Mouse (Mus musculus) embryonic facial prominence, embryonic 14.5 days (tissue): ENCODE measurements around the gene Gm20388. TPM values are rescaled to one million over a fixed set of nuclear protein-coding genes. Genes with fewer than 3 reads are reported as not detected.

Experiments
- ATAC-seq: fragments of 200-750 bp; cut with Nextera tagmentation; 2 replicates; pipeline ENCODE4 v1.8.0; 2017; ENCODE audit warnings: low read depth, moderate number of reproducible peaks, moderate TSS enrichment
- DNase-seq: peaks from one replicate; pipeline ENCODE4 v3.0.0-alpha.2; 2015; ENCODE audit warnings: low spot score
- H3K27ac ChIP-seq: fragments of 300-500 bp; sonication (generic); replicated peaks from 2 replicates; pipeline ENCODE4 v1.5.1; 2014; ENCODE audit warnings: low read depth, mild to moderate bottlenecking, low read length, moderate library complexity
- H3K27me3 ChIP-seq: fragments of 300-500 bp; sonication (generic); replicated peaks from 2 replicates; pipeline ENCODE4 v1.6.1; 2014; ENCODE audit warnings: low read length; ENCODE audit not compliant: control insufficient read depth, insufficient read depth
- H3K36me3 ChIP-seq: fragments of 300-500 bp; sonication (generic); 2 replicates; pipeline ENCODE4 v1.6.1; 2014; ENCODE audit warnings: low read length, mixed read lengths; ENCODE audit not compliant: control insufficient read depth, insufficient read depth
- H3K4me1 ChIP-seq: fragments of 300-500 bp; sonication (generic); 2 replicates; pipeline ENCODE4 v1.6.1; 2014; ENCODE audit warnings: antibody characterized with exemption, low read length; ENCODE audit not compliant: control insufficient read depth, insufficient read depth
- H3K4me2 ChIP-seq: fragments of 300-500 bp; sonication (generic); 2 replicates; pipeline ENCODE4 v1.6.1; 2014; ENCODE audit warnings: low read depth, mild to moderate bottlenecking, low read length, moderate library complexity, mixed read lengths
- H3K4me3 ChIP-seq: fragments of 300-500 bp; sonication (generic); 2 replicates; pipeline ENCODE4 v1.5.1; 2014; ENCODE audit warnings: low read depth, mild to moderate bottlenecking, low read length
- H3K9ac ChIP-seq: fragments of 300-500 bp; sonication (generic); 2 replicates; pipeline ENCODE4 v1.6.1; 2014; ENCODE audit warnings: low read depth, mild to moderate bottlenecking, low read length, moderate library complexity, mixed read lengths
- H3K9me3 ChIP-seq: fragments of 300-500 bp; sonication (generic); 2 replicates; pipeline ENCODE4 v1.6.1; 2016; ENCODE audit warnings: low read length; ENCODE audit not compliant: control insufficient read depth
- WGBS: fragments of 180-500 bp; shearing (Covaris S2); extraction: QIAGEN DNeasy Blood & Tissue Kit; methylation state at CpG from one replicate; pipeline ENCODE4 v1.1.7; 2014; 5-methylcytosine and 5-hydroxymethylcytosine counted together
- polyA plus RNA-seq: library from polyadenylated mRNA; unstranded; fragments of >200 nt; fragmentation: Nextera tagmentation; extraction: Ambion mirVana; gene quantifications from 2 replicates; pipeline ENCODE4 v1.2.1, GENCODE M21; 2014

Gene Gm20388
- polyA plus RNA-seq, 1 experiment from 2014 or later, result not detected

DNA sequence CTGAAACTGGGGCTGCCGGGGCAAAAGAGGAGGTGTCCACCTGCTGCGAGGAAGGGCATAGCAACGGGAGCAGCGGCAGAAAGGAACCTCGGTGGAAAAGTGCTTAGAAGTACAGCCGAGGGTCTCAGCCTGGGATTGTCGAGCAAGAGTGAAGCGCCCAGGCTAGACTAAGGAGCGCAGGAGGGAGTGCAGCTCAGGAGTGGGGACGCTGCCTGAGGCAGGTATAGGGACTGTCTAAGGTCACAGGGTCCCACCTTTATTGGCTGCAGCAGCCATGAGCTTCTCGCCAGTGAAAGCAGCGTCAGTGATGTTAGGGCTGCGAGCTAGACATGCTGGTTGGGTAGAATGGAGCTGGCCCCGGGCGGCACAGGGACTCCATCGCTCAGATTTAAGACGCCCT, 3207.1 kb downstream of the Gm20388 start:
- peak overlapping the region; percentile 58; the same call in 1 of the 2 replicates for H3K9ac ChIP-seq
- H3K4me2 ChIP-seq, result peak overlapping the region; percentile 91
- H3K4me1 ChIP-seq, result peaks cover 11% of the 10 kb centered on the region; the same call in 1 of the 2 replicates
- DNase-seq (no peak), ATAC-seq (no peak)
- H3K9me3 ChIP-seq, result no peaks in the 10 kb centered on the region
- peak overlapping the region; percentile 48 for H3K4me3 ChIP-seq
- WGBS, result 4% methylated on average over 13 of the region's 17 CpGs
- H3K36me3 ChIP-seq, result no peaks in the 10 kb centered on the region
- H3K27me3 ChIP-seq, result peaks cover 44% of the 10 kb centered on the region
- H3K27ac ChIP-seq, result no peak overlapping the region

DNA sequence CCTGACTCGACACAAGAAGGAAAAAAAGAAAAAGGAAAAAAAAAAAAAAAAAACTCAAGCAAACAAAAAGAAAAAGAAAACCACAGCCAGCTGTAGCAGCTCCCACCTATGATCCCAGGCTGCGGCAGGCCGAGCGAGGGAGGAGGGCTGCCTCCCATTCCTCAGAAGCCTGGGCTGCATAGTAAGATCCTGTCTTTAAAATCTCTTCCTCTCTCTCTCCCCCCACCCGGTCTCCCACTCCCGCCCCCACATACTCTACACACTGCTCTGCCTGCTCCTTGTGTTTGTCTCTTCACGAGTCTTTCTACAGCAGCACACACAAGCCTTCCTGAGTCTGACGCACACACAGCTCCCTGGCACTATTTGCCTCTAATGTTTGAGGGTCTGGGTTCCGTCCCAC, 3211.4 kb downstream of the Gm20388 start:
- 53% methylated on average over 9 of the region's 9 CpGs for WGBS
- no peaks in the 10 kb centered on the region for H3K36me3 ChIP-seq
- H3K9ac ChIP-seq, result 0 out of 2 replicates have a peak overlapping the region, but pooled peaks have one; percentile 14
- ATAC-seq (no peak), DNase-seq (no peak)
- no peak overlapping the region for H3K27ac ChIP-seq
- H3K4me1 ChIP-seq, result peaks cover 18% of the 10 kb centered on the region
- H3K4me2 ChIP-seq, result no peak overlapping the region
- H3K9me3 ChIP-seq, result no peaks in the 10 kb centered on the region
- no peak overlapping the region for H3K4me3 ChIP-seq
- peaks cover 31% of the 10 kb centered on the region for H3K27me3 ChIP-seq

DNA sequence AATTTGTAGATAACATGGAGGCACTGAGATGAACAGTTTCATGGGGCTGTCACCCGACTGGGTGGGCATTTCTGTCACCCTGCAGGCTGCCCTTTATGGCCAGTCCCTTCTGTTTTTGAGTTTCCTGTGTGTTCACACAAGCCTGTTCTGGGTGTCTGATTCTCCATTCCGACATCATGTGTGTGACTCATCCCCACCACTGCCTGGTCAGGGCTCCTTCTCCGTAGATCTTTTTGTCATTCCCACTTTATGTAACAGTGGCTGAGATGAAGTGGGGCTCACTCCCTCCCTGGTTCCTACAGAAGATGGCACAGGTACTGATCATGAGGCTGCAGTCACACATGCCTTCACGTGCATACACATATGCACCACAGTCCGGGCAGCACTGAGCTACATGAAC, 3212.0 kb downstream of the Gm20388 start:
- no peaks in the 10 kb centered on the region for H3K9me3 ChIP-seq
- DNase-seq (no peak), ATAC-seq (no peak)
- H3K4me2 ChIP-seq, result no peak overlapping the region
- no peak overlapping the region for H3K9ac ChIP-seq
- H3K27me3 ChIP-seq, result peaks cover 25% of the 10 kb centered on the region
- peaks cover 12% of the 10 kb centered on the region for H3K4me1 ChIP-seq
- H3K27ac ChIP-seq, result no peak overlapping the region
- H3K4me3 ChIP-seq, result no peak overlapping the region
- H3K36me3 ChIP-seq, result no peaks in the 10 kb centered on the region
- WGBS, result 85% methylated on average over 5 of the region's 5 CpGs

DNA sequence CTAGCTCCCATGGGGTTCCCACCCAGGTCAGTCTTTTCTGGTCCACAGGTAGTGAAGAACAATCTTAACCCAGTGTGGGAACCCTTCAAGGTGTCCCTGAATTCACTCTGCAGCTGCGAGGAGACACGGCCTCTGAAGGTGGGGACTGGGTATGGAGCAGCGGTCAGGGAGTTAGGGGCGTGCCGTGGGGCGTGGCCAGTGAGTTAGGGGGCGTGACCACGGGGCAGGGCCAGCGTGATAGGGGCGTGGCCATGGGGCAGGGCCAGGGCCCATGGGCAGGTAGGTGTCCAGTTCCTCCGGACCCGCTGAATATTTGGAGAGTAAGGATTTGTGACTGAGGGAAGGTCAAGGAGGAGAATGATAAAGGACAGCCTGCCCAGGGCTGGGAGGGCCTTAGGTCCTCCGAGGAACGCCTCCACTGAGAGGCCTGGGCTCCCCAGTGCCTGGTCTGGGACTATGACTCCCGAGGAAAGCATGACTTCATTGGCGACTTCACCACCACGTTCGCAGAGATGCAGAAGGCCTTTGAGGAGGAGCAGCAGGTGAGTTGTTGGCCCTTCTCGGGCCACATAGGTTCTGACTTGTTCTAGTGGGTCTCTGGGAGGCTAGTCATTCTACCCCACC, 3215.7 kb downstream of the Gm20388 start:
- peak; percentile 45; the same call in 1 of the 2 replicates for ATAC-seq
- Histone ChIP-seq H3K9ac (no peak overlapping the region), H3K27me3 (0 out of 2 replicates have a peak, but pooled peaks cover 3% of the 10 kb centered on the region), H3K36me3 (no peaks in the 10 kb centered on the region), H3K4me2 (peak overlapping the region; percentile 4; the same call in 1 of the 2 replicates), H3K27ac (no peak overlapping the region), H3K4me1 (peaks cover 11% of the 10 kb centered on the region), H3K9me3 (no peaks in the 10 kb centered on the region), H3K4me3 (no peak overlapping the region)
- WGBS, result 9% methylated on average over 18 of the region's 19 CpGs
- DNase-seq, result no peak

DNA sequence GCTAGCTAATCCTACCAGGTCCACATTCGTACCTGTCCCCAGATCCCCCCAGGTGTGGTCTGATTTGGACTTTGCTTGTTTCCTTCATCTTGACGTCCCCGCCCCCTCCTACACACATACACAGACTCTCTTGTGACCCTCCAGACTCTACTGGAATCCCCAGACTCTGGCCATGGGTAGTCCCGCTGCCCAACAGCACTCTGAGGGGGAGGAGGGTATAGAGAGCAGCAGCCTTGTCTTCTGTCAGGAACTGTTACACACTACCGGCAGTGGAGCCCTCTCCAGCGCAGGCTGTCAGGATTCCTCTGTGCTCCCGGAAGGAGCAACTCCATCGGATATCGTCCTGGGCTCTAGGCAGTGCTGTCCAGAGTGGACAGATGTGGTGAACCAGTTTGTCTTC, 3220.4 kb downstream of the Gm20388 start:
- peaks cover 3% of the 10 kb centered on the region; the same call in 1 of the 2 replicates for H3K9me3 ChIP-seq
- H3K36me3 ChIP-seq, result no peaks in the 10 kb centered on the region
- 0 out of 2 replicates have a peak, but pooled peaks cover 1% of the 10 kb centered on the region for H3K27me3 ChIP-seq
- DNase-seq, result no peak
- no peaks in the 10 kb centered on the region for H3K4me1 ChIP-seq
- H3K27ac ChIP-seq, result no peak overlapping the region
- H3K9ac ChIP-seq, result no peak overlapping the region
- 57% methylated on average over 9 of the region's 9 CpGs for WGBS
- ATAC-seq, result no peak
- H3K4me2 ChIP-seq, result no peak overlapping the region
- no peak overlapping the region for H3K4me3 ChIP-seq

DNA sequence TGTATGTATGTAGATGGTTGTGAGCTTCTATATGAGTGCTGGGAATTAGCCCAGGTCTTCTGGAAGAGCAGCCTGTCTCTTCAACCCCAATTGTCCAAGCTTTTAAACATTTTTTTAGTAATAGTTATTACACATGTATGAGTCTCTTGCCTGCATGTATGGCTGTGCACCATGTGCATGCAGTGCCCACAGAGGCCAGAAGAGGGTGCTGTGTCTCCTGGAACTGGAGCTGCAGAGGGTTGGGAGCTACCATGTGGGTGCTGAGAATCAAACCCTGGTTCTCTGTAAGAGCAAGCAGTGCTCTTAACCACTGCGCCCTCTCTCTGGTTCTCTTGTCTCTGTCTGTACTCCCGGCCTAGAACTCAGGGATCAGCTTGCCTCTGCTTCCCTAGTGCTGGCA, 3222.3 kb downstream of the Gm20388 start:
- no peak overlapping the region for H3K9ac ChIP-seq
- no peak overlapping the region for H3K4me3 ChIP-seq
- peaks cover 15% of the 10 kb centered on the region for H3K4me1 ChIP-seq
- ATAC-seq (no peak), DNase-seq (no peak)
- H3K27me3 ChIP-seq, result no peaks in the 10 kb centered on the region
- no peak overlapping the region for H3K27ac ChIP-seq
- H3K4me2 ChIP-seq, result no peak overlapping the region
- no peaks in the 10 kb centered on the region for H3K36me3 ChIP-seq
- peaks cover 3% of the 10 kb centered on the region; the same call in 1 of the 2 replicates for H3K9me3 ChIP-seq
- 100% methylated on average over 2 of the region's 2 CpGs for WGBS

DNA sequence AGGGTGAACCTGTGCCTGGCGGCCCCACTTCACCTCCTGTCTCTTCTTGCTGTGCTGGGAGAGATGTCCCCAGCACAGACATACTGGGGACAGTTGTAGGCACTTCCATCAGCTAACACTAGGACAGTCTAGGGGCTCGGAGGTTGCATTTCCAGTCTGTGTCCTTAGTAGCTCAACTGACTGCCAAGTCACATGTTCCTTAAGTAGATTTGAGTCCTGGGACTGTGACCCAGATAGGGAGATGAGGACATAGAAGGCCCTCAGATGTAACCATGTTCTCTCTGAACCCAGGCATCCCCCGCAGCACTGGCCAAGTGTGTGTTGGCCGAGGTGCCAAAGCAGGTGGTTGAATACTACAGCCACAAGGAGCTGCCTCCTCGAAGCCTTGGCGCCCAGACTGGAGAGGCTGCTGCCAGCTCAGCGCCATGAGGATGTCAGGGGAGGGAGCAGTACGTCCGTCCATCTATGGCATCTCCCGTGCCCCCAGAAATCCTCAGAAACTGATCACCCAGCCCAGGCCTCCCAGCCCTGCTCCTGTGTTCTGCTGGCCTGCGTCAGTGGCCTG, 3223.6 kb downstream of the Gm20388 start:
- DNase-seq, result no peak
- no peaks in the 10 kb centered on the region for H3K36me3 ChIP-seq
- WGBS, result 92% methylated on average over 11 of the region's 11 CpGs
- no peak for ATAC-seq
- H3K27ac ChIP-seq, result no peak overlapping the region
- H3K4me3 ChIP-seq, result no peak overlapping the region
- H3K9me3 ChIP-seq, result peaks cover 3% of the 10 kb centered on the region; the same call in 1 of the 2 replicates
- no peaks in the 10 kb centered on the region for H3K27me3 ChIP-seq
- H3K4me2 ChIP-seq, result no peak overlapping the region
- no peak overlapping the region for H3K9ac ChIP-seq
- peaks cover 21% of the 10 kb centered on the region for H3K4me1 ChIP-seq

DNA sequence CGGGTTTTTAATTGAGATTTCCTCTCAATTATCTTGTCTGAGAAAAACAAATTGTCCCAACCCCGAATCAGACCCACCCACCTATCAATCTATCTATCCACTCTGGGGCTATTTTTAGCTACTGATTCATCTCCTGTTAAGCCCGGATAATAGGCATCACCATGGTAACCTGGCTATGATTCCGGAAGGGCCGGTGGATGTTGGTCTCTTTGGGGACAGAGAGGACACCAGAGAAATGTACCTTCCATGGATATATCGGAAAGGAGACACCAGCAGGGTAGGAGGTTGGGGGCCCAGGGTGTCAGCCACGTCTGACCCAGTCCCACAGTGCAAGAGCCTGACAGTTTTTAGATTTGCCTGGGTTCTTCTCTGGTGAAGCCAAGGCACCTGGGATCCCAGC, 3224.8 kb downstream of the Gm20388 start:
- 27% methylated on average over 7 of the region's 7 CpGs for WGBS
- H3K4me3 ChIP-seq, result no peak overlapping the region
- peaks cover 3% of the 10 kb centered on the region; the same call in 1 of the 2 replicates for H3K9me3 ChIP-seq
- no peak overlapping the region; the same call in 1 of the 2 replicates for H3K27ac ChIP-seq
- peaks cover 21% of the 10 kb centered on the region for H3K4me1 ChIP-seq
- H3K36me3 ChIP-seq, result no peaks in the 10 kb centered on the region
- DNase-seq (peak; percentile 28), ATAC-seq (no peak)
- no peaks in the 10 kb centered on the region for H3K27me3 ChIP-seq
- 0 out of 2 replicates have a peak overlapping the region, but pooled peaks have one; percentile 7 for H3K4me2 ChIP-seq
- peak overlapping the region; percentile 14; the same call in 1 of the 2 replicates for H3K9ac ChIP-seq
